Mouse (Mus musculus) lung, adult 2 months (tissue): ENCODE results near the gene H2afy2. TPM values are rescaled to one million over a fixed set of nuclear protein-coding genes. Genes with fewer than 3 reads are reported as not detected.
A peak's percentile ranks its signal among the peaks of the same experiment; 100 is the strongest.

Experiments
- DNase-seq: peaks from one replicate; pipeline ENCODE4 v3.0.0; 2022
- H3K4me1 ChIP-seq: fragments of 200-500 bp; 2 replicates; pipeline ENCODE4 v1.6.1; 2011; ENCODE audit warnings: low read length; ENCODE audit not compliant: control insufficient read depth, insufficient read depth
- H3K4me3 ChIP-seq: fragments of 200-500 bp; replicated peaks from 2 replicates; pipeline ENCODE3; 2011; ENCODE audit warnings: low read depth, mild to moderate bottlenecking, control low read depth, low read length; ENCODE audit errors: extremely low read depth
- CTCF ChIP-seq: fragments of 200-500 bp; IDR thresholded peaks from 2 replicates; pipeline ENCODE4 v1.5.1; 2011; ENCODE audit warnings: mild to moderate bottlenecking, low read length, control low read depth; ENCODE audit not compliant: insufficient read depth
- POLR2A ChIP-seq: fragments of 200-500 bp; IDR thresholded peaks from 2 replicates; pipeline ENCODE4 v1.6.1; 2011; ENCODE audit warnings: low read depth, mild to moderate bottlenecking, control low read depth, low read length, borderline replicate concordance; ENCODE audit errors: extremely low read depth
- WGBS: fragments of 180-500 bp; shearing (Covaris S2); methylation state at CpG from one replicate; pipeline ENCODE4 v1.1.7; 2018; 5-methylcytosine and 5-hydroxymethylcytosine counted together
- polyA plus RNA-seq: library from polyadenylated mRNA; depleted of rRNA; stranded (reverse); fragments of >200 nt; gene quantifications from 2 replicates; pipeline ENCODE4 v1.2.3, GENCODE M21; 2012

Gene H2afy2
- polyA plus RNA-seq, 1 experiment = 6.5 TPM

GRCm38 (mm10) chr10:61715996-61716864, 67.7 kb downstream of the H2afy2 start:
- no peak for DNase-seq
- H3K4me3 ChIP-seq = no peak overlapping the region
- peaks cover 3% of the 10 kb centered on the region; the same call in 1 of the 2 replicates for H3K4me1 ChIP-seq
- no peak for TF ChIP-seq CTCF
- TF ChIP-seq POLR2A = no peak
- WGBS = 68% methylated on average over 7 of the region's 7 CpGs

DNA sequence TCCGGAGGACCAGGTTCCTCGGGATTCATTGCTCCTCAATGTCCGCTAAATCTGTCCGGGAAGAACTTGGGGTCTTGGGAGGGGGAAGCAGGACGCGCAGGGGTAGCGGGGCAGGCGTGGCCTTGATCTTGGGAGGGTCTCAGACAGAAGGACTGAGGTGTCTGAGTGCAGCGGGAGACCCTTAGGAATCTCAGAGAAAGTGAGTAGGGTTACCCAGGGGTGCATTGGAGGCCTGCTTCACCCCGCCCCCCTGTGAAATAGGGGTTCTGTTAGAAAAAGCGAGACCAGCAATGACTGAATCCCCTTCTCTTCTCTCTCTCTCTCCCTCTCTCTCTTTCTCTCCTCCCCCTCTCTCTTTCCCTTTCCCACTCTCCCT, 68.5 kb downstream of the H2afy2 start:
- 7% methylated on average over 11 of the region's 11 CpGs for WGBS
- no peak for DNase-seq
- TF ChIP-seq CTCF (no peak), POLR2A (no peak)
- peak overlapping the region; percentile 54 for H3K4me3 ChIP-seq
- peaks cover 3% of the 10 kb centered on the region; the same call in 1 of the 2 replicates for H3K4me1 ChIP-seq

DNA sequence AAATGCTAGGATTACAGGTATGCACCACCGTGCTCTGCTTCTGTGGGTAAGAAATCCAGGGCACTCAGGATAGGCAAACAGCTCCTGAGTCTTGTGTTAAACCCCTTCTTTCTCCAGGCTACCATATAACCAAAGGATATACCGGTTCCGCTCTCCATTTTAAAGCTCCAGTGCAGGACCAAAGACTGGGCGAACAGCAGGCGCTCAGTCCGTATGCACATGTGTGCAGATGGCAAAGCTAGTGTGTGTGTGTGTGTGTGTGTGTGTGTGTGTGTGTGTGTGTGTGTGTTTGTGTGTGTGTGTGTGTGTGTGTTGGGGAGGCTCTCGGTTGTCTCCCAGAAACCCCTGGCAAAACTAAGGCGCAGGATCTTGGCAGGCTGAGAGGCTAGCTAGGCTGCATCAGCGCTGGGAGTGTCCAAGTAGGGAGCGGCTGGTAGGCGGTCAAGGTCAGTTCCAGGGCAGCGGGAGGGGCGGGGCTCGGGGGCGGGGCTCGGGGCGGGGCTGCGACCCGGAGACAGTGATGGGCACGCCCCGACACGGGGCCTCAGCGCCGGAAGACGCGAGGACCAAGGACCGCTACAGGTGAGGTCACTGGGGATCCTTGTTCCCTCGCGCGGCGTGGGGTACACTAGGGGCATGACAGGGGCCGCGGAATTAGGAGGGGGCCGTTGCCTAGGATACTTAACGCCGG, 69.0 kb downstream of the H2afy2 start, which contains the start of gene Aifm2:
TSS of gene Aifm2 (plus strand) at position 493 of the 691 bp plus-strand sequence.
- TF ChIP-seq POLR2A = peak; percentile 45; the same call in 1 of the 2 replicates
- no peak for TF ChIP-seq CTCF
- WGBS = 10% methylated on average over 32 of the region's 36 CpGs
- DNase-seq = peak; percentile 52
- peak within 1 kb of the TSS; percentile 59 for H3K4me3 ChIP-seq
- H3K4me1 ChIP-seq = peaks cover 3% of the 10 kb centered on the region; the same call in 1 of the 2 replicates

DNA sequence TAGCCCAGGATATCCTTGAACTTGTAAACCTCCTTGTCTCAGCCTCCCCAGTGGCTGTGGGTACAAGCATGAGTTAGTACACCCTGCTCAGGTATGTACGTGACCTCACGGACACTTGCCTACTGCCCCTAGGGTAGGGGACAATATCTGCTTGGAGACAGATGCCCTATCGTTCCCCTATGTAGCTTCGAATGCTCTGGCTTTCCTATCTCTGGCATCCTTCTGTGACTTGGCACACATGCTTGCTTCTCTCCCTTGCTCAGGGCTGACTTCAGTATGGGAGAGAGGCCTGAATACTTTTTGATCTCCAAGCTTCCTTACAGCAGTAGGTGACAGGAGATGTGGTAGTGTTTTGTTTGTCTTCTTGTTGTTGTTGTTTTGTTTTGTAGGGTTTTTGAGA, 69.8 kb downstream of the H2afy2 start:
- 95% methylated on average over 4 of the region's 4 CpGs for WGBS
- no peak for DNase-seq
- TF ChIP-seq CTCF = no peak
- TF ChIP-seq POLR2A = no peak
- Histone ChIP-seq H3K4me3 (no peak overlapping the region), H3K4me1 (peaks cover 3% of the 10 kb centered on the region; the same call in 1 of the 2 replicates)

- no peak for DNase-seq
- Histone ChIP-seq H3K4me1 (peaks cover 3% of the 10 kb centered on the region; the same call in 1 of the 2 replicates), H3K4me3 (no peak overlapping the region)
- WGBS = 82% methylated on average over 3 of the region's 3 CpGs
- TF ChIP-seq CTCF (no peak), POLR2A (no peak)
Observed at GRCm38 (mm10) chr10:61713601-61714000, 70.3 kb downstream of the H2afy2 start.

DNA sequence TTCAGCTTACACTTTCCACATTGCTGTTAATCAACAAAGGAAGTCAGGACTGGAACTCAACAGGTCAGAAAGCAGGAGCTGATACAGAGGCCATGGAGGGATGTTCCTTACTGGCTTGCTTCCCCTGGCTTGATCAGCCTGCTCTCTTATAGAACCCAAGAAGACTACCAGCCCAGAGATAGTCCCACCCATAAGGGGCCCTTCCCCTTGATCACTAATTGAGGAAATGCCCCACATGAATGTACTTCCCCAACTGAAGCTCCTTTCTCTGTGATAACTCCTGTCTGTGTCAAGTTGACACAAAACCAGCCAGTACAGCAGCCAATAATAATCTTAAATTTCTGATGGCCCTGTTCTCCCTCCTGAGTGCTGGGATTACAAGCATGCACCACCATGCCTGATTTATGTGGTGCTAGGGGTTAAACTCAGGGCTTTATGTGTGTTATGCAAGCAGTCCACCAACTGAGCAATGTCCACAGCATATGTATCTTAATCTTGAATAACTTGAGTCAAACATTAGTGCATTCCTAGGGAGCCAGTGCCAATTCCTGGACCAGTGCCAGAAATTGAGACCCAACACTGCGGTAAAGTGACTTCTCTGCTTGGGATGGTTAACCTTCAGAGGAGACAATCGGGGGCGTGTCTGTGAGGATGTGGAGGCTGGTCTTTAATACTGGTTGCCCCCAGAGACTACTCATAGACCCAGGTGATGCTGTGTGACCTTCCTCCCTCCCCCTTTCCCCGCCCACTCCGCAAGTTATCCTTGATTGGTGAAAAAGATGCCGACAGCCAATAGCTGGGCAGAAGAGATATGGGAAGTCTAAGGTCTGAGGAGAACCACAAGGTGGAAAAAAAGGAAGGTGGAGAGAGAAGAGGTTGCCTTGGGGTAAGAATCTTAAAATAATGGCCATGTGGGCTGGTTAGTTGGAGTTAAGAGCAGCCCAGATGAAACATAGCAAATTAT, 77.3 kb downstream of the H2afy2 start:
- no peaks in the 10 kb centered on the region for H3K4me1 ChIP-seq
- WGBS = 62% methylated on average over 6 of the region's 6 CpGs

GRCm38 (mm10) chr10:61704663-61705062, 79.3 kb downstream of the H2afy2 start:
- Histone ChIP-seq H3K4me3 (no peak overlapping the region), H3K4me1 (no peaks in the 10 kb centered on the region)
- no peak for DNase-seq
- WGBS = 67% methylated on average over 4 of the region's 4 CpGs
- TF ChIP-seq CTCF = no peak
- no peak for TF ChIP-seq POLR2A

More for the DNA sequence above, 77.3 kb downstream of the H2afy2 start:
- no peak overlapping the region for H3K4me3 ChIP-seq
- no peak for DNase-seq
- TF ChIP-seq CTCF = no peak
- TF ChIP-seq POLR2A = no peak

- WGBS = 76% methylated on average over 2 of the region's 2 CpGs
- TF ChIP-seq CTCF (no peak), POLR2A (no peak)
- no peak overlapping the region for H3K4me3 ChIP-seq
- no peak for DNase-seq
- H3K4me1 ChIP-seq = peaks cover 9% of the 10 kb centered on the region
Observed at GRCm38 (mm10) chr10:61697028-61697427, 86.9 kb downstream of the H2afy2 start.

DNA sequence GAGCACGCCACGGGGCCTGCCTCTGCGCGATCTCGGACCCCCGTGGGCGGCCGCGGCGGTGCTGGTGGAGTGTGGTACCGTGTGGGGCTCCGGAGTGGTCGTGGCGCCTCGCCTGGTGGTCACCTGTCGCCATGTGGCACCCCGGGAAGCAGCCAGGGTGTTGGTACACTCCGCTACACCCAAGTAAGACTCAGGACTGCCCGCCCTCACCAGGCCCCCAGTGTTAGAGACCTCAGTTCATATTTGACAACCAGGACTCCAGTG, 87.5 kb downstream of the H2afy2 start:
- Histone ChIP-seq H3K4me1 (peaks cover 9% of the 10 kb centered on the region), H3K4me3 (peak overlapping the region; percentile 92)
- no peak for DNase-seq
- 14% methylated on average over 19 of the region's 19 CpGs for WGBS
- TF ChIP-seq POLR2A (no peak), CTCF (no peak)
